Mouse (Mus musculus) neural tube, embryonic 13.5 days (tissue): ENCODE data around the gene Tspan10. TPM values are rescaled to one million over a fixed set of nuclear protein-coding genes. Genes with fewer than 3 reads are reported as not detected.

Experiments used
- ATAC-seq: fragments of 200-750 bp; cut with Nextera tagmentation; 2 replicates; pipeline ENCODE4 v1.8.0; 2017; ENCODE audit warnings: low read depth, mild to moderate bottlenecking, moderate TSS enrichment, moderate library complexity
- H3K27ac ChIP-seq: fragments of 300-500 bp; sonication (generic); replicated peaks from 2 replicates; pipeline ENCODE4 v1.5.1; 2015; ENCODE audit warnings: moderate library complexity, mild to moderate bottlenecking, inconsistent platforms
- H3K27me3 ChIP-seq: fragments of 300-500 bp; sonication (generic); 2 replicates; pipeline ENCODE4 v1.6.1; 2015; ENCODE audit warnings: mild to moderate bottlenecking, inconsistent platforms
- H3K36me3 ChIP-seq: fragments of 300-500 bp; sonication (generic); 2 replicates; pipeline ENCODE4 v1.6.1; 2015; ENCODE audit warnings: mild to moderate bottlenecking, inconsistent platforms
- H3K4me1 ChIP-seq: fragments of 300-500 bp; sonication (generic); replicated peaks from 2 replicates; pipeline ENCODE4 v1.6.1; 2015; ENCODE audit warnings: inconsistent platforms
- H3K4me2 ChIP-seq: fragments of 300-500 bp; sonication (generic); 2 replicates; pipeline ENCODE4 v1.6.1; 2015; ENCODE audit warnings: inconsistent platforms, mild to moderate bottlenecking, moderate library complexity
- H3K4me3 ChIP-seq: fragments of 300-500 bp; sonication (generic); 2 replicates; pipeline ENCODE4 v1.5.1; 2015; ENCODE audit warnings: mild to moderate bottlenecking, inconsistent platforms
- H3K9ac ChIP-seq: fragments of 300-500 bp; sonication (generic); 2 replicates; pipeline ENCODE4 v1.6.1; 2015; ENCODE audit warnings: moderate library complexity, mild to moderate bottlenecking, inconsistent platforms
- H3K9me3 ChIP-seq: fragments of 300-500 bp; sonication (generic); 2 replicates; pipeline ENCODE4 v1.6.1; 2016; ENCODE audit warnings: inconsistent platforms
- WGBS: fragments of 180-500 bp; shearing (Covaris S2); methylation state at CpG from one replicate; pipeline ENCODE4 v1.1.7; 2015; 5-methylcytosine and 5-hydroxymethylcytosine counted together
- polyA plus RNA-seq: library from polyadenylated mRNA; unstranded; fragments of >200 nt; fragmentation: Nextera tagmentation; extraction: Ambion mirVana; gene quantifications from 2 replicates; pipeline ENCODE4 v1.2.1, GENCODE M21; 2015

Gene Tspan10
- polyA plus RNA-seq, 1 experiment from 2014 or later = not detected

DNA sequence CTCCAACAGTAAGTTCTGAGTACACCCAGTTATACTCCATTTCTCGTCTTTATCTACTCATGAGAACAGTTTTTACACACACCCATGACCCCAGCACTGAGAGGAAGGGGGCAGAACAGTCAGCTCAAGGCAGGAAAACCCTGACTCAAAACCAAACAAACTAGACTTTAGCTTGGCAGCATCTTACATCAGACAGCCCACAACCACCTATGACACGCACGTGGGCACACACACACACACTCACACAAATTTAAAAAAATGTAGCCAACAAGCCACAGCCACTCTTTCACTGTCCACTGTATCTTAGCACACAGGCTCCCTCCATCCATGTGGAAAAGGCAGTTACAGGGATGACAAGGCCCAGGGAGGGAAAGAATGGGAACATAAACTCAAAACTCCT, 15.7 kb upstream of the Tspan10 start:
- H3K4me3 ChIP-seq = no peak overlapping the region

DNA sequence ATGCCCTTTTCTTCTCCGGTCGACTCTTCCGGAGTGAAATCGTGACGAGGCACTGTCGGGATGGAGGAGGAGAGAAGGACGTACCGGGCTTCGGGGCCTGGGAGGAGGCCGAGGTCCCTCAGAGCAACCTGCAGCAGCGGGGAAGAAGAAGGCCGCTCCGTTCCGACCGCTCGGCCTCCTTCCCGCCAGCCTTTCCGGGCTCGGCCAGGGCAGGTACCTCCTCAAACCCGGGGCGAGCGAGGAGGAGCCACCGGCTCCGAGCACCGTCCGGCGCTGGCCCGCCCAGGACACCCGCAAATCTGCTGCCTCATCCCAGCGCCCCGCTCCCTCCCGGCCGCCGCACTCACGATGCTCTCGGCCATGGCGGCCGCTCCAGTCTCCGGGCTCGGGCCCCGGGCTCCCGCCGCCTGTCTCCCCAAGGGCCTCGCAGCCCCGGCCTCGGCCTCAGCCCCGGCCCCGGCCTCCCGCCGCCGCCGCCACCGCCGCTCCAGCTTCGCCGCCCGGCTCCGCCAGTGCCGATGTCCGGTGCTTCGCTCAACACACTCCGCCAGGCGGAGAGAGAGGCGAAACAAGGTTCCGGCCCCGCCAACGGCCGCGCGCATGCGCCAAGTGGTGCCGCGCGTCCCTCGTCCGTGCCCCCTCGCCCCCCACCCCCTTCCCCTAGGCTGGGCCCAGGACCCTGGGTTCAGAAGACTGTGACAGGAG, 5.1 kb upstream of the Tspan10 start, which contains the start of gene Nploc4:
Gene Nploc4 (minus strand): TSS at position 557 of the 705 bp plus-strand sequence.
- Histone ChIP-seq H3K4me3 (peak within 1 kb of the TSS; percentile 98), H3K4me1 (peaks cover 13% of the 10 kb centered on the region), H3K36me3 (peaks cover 26% of the 10 kb centered on the region), H3K27ac (peak within 1 kb of the TSS; percentile 81), H3K9ac (peak within 1 kb of the TSS; percentile 97), H3K4me2 (peak within 1 kb of the TSS; percentile 90), H3K9me3 (no peaks in the 10 kb centered on the region), H3K27me3 (no peaks in the 10 kb centered on the region)
- peak; percentile 88 for ATAC-seq
- under 1% methylated on average over 63 of the region's 77 CpGs for WGBS

More for the DNA sequence above, 15.7 kb upstream of the Tspan10 start:
- whole genome bisulfite sequencing = 94% methylated on average over 3 of the region's 3 CpGs
- no peak overlapping the region for H3K4me2 ChIP-seq
- H3K9ac ChIP-seq = no peak overlapping the region
- H3K4me1 ChIP-seq = peaks cover 4% of the 10 kb centered on the region; the same call in 1 of the 2 replicates
- ATAC-seq = no peak
- no peaks in the 10 kb centered on the region for H3K27me3 ChIP-seq
- H3K27ac ChIP-seq = no peak overlapping the region
- no peaks in the 10 kb centered on the region for H3K9me3 ChIP-seq
- peaks cover 79% of the 10 kb centered on the region for H3K36me3 ChIP-seq

DNA sequence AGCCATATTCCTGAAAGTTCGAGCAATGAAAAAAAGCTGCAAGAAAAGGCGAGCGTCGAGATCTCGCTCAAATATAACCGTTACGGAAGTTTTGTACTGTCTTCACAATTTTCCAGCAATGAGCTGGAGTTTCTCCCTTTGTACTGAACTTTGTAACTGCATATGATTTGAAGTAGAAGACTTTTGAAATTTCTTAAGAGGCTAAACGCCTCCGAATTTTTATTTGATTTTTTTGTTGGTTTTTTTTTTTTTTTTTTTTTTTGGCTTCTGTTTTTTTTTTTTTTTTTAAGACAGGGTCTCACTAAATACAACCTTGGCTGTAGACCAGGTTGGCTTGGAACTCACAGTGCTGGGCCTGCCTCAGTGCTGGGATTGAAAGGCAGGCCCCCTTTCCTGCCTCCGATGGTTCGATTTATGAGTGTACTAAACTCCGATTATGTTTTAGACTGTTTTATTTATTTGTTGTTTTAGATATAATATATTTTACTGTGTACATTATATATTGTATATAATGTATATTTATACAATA, 4.5 kb upstream of the Tspan10 start:
- Histone ChIP-seq H3K4me1 (peaks cover 13% of the 10 kb centered on the region), H3K27ac (peak overlapping the region; percentile 81; the same call in 1 of the 2 replicates), H3K4me2 (peak overlapping the region; percentile 90), H3K27me3 (no peaks in the 10 kb centered on the region), H3K4me3 (peak overlapping the region; percentile 98), H3K9ac (peak overlapping the region; percentile 97), H3K36me3 (peaks cover 20% of the 10 kb centered on the region), H3K9me3 (no peaks in the 10 kb centered on the region)
- ATAC-seq = no peak
- 31% methylated on average over 12 of the region's 12 CpGs for WGBS

- no peaks in the 10 kb centered on the region for H3K9me3 ChIP-seq
- 87% methylated on average over 3 of the region's 3 CpGs for WGBS
- H3K9ac ChIP-seq = no peak overlapping the region
- no peak overlapping the region for H3K4me3 ChIP-seq
- H3K36me3 ChIP-seq = no peaks in the 10 kb centered on the region
- no peaks in the 10 kb centered on the region for H3K4me1 ChIP-seq
- no peak overlapping the region for H3K4me2 ChIP-seq
- H3K27ac ChIP-seq = no peak overlapping the region
- ATAC-seq = no peak
- H3K27me3 ChIP-seq = no peaks in the 10 kb centered on the region
Measured at GRCm38 (mm10) chr11:120442765-120443280, 379 bp downstream of the Tspan10 start.

- Histone ChIP-seq H3K9me3 (no peaks in the 10 kb centered on the region), H3K4me3 (no peak overlapping the region), H3K4me1 (no peaks in the 10 kb centered on the region), H3K36me3 (no peaks in the 10 kb centered on the region), H3K27me3 (no peaks in the 10 kb centered on the region), H3K9ac (no peak overlapping the region), H3K27ac (no peak overlapping the region), H3K4me2 (no peak overlapping the region)
- ATAC-seq = no peak
- 73% methylated on average over 6 of the region's 6 CpGs for WGBS
Measured at GRCm38 (mm10) chr11:120444106-120444505, 1.7 kb downstream of the Tspan10 start.

- ATAC-seq = no peak
- 72% methylated on average over 3 of the region's 3 CpGs for WGBS
- no peaks in the 10 kb centered on the region for H3K36me3 ChIP-seq
- H3K27ac ChIP-seq = no peak overlapping the region
- H3K4me3 ChIP-seq = no peak overlapping the region
- H3K9ac ChIP-seq = no peak overlapping the region
- H3K27me3 ChIP-seq = no peaks in the 10 kb centered on the region
- no peaks in the 10 kb centered on the region for H3K9me3 ChIP-seq
- H3K4me2 ChIP-seq = no peak overlapping the region
- no peaks in the 10 kb centered on the region for H3K4me1 ChIP-seq
Measured at GRCm38 (mm10) chr11:120445475-120445874, 3.0 kb downstream of the Tspan10 start.

- no peak overlapping the region for H3K9ac ChIP-seq
- no peak for ATAC-seq
- no peak overlapping the region for H3K4me3 ChIP-seq
- no peaks in the 10 kb centered on the region for H3K27me3 ChIP-seq
- no peaks in the 10 kb centered on the region for H3K9me3 ChIP-seq
- no peak overlapping the region for H3K27ac ChIP-seq
- no peaks in the 10 kb centered on the region for H3K4me1 ChIP-seq
- no peaks in the 10 kb centered on the region for H3K36me3 ChIP-seq
- H3K4me2 ChIP-seq = no peak overlapping the region
- 80% methylated on average over 7 of the region's 7 CpGs for WGBS
Measured at GRCm38 (mm10) chr11:120447179-120447578, 4.7 kb downstream of the Tspan10 start.

DNA sequence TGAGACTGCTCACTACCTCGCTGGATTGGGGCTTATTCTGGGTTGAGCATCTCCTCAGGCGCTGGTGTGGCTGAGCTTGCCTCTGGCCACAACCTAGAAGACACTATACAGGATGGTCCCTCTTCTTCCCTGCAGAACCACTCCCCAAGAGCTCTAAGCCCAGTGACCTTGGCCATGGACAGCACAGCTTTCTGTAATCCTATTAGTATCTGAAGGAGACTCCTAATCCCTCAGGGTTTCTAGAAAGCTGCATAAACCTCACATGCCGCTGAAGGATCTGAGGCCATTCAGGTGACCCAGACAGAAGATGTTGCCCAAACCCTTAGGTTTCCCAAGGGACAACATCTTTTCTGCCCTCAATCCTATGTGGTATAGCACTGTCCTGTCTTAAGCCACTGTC, 9.8 kb downstream of the Tspan10 start:
- Histone ChIP-seq H3K36me3 (no peaks in the 10 kb centered on the region), H3K27ac (no peak overlapping the region), H3K4me1 (peaks cover 7% of the 10 kb centered on the region), H3K9ac (no peak overlapping the region), H3K4me2 (no peak overlapping the region), H3K4me3 (no peak overlapping the region), H3K27me3 (no peaks in the 10 kb centered on the region), H3K9me3 (no peaks in the 10 kb centered on the region)
- no peak for ATAC-seq
- WGBS = 68% methylated on average over 3 of the region's 3 CpGs

GRCm38 (mm10) chr11:120453306-120453705, 10.9 kb downstream of the Tspan10 start, which contains the start of gene Pde6g:
Pde6g (minus strand) TSS chr11:120453500.
- WGBS = 91% methylated on average over 4 of the region's 4 CpGs
- H3K27me3 ChIP-seq = no peaks in the 10 kb centered on the region
- no peaks in the 10 kb centered on the region for H3K9me3 ChIP-seq
- no peak within 1 kb of the TSS for H3K9ac ChIP-seq
- H3K4me2 ChIP-seq = no peak within 1 kb of the TSS
- no peak within 1 kb of the TSS for H3K4me3 ChIP-seq
- no peak within 1 kb of the TSS for H3K27ac ChIP-seq
- no peak for ATAC-seq
- H3K4me1 ChIP-seq = peaks cover 10% of the 10 kb centered on the region
- no peaks in the 10 kb centered on the region for H3K36me3 ChIP-seq

DNA sequence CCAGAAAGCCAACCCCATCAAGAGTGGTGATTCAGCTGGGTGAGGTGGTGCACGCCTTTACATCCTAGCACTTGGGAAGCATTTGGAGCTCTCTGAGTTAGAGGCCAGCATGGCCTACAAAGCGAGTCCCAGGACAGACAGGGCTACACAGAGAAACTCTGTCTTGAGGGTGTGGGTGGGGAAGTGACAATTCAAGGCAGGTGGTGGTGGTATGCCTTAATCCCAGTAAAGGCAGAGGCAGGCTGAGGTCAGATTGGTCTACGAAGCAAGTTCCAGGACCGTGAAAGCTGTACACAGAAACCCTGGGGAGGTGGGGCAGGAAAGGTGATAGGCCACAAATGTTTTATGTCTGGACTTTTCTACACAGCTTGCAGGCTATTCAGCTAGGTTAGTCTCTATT, 12.5 kb downstream of the Tspan10 start:
- H3K4me1 ChIP-seq = peaks cover 25% of the 10 kb centered on the region
- H3K9ac ChIP-seq = no peak overlapping the region
- ATAC-seq = no peak
- H3K27me3 ChIP-seq = no peaks in the 10 kb centered on the region
- WGBS = 96% methylated on average over 4 of the region's 4 CpGs
- peaks cover 6% of the 10 kb centered on the region for H3K36me3 ChIP-seq
- no peak overlapping the region for H3K4me2 ChIP-seq
- H3K9me3 ChIP-seq = no peaks in the 10 kb centered on the region
- no peak overlapping the region for H3K27ac ChIP-seq
- H3K4me3 ChIP-seq = no peak overlapping the region

DNA sequence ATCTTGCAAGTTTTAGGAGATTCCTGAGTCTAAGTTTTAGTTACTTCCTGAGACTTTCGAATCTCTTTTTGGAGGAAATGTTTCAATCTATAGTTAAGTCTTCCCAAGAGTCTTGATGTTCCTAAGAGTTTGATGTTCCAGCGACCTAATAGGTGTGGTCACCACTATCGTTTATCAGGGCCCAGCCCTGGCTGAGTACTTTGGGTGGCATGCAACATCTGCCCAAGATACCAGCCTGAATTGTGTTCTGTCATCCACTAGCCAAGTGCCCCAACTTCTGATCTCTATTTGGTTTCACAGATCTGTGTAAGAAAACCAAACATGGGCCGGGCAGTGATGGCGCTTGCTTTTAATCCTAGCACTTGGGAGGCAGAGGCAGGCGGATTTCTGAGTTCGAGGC, 13.0 kb downstream of the Tspan10 start:
- H3K9me3 ChIP-seq = no peaks in the 10 kb centered on the region
- H3K9ac ChIP-seq = no peak overlapping the region
- peaks cover 25% of the 10 kb centered on the region for H3K4me1 ChIP-seq
- no peak for ATAC-seq
- H3K4me3 ChIP-seq = no peak overlapping the region
- H3K27ac ChIP-seq = no peak overlapping the region
- no peaks in the 10 kb centered on the region for H3K27me3 ChIP-seq
- H3K36me3 ChIP-seq = peaks cover 9% of the 10 kb centered on the region
- no peak overlapping the region for H3K4me2 ChIP-seq
- 93% methylated on average over 7 of the region's 7 CpGs for WGBS

DNA sequence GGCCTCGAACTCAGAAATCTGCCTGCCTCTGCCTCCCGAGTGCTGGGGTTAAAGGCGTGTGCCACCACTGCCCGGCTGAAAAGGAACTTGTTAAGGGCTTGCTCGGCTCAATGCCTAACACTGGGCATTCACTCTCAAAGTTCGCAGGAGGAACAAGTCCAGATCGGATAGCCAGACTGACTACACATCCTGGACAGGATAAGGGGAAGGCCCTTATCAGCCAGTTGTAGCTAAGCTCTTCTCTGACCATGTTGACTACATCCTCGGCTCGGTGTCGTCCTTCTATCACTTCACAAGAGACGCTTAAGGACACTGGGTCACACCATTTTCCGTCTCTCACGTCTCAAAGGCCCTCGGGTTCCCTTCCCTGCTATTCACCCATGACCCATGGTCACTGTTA, 14.9 kb downstream of the Tspan10 start:
- ATAC-seq = 0 out of 2 replicates have a peak, but pooled peaks have one; percentile 24
- Histone ChIP-seq H3K36me3 (peaks cover 28% of the 10 kb centered on the region), H3K4me2 (peak overlapping the region; percentile 97), H3K27ac (peak overlapping the region; percentile 84), H3K27me3 (no peaks in the 10 kb centered on the region), H3K4me1 (peaks cover 25% of the 10 kb centered on the region), H3K4me3 (peak overlapping the region; percentile 90), H3K9ac (peak overlapping the region; percentile 98), H3K9me3 (no peaks in the 10 kb centered on the region)
- 35% methylated on average over 14 of the region's 14 CpGs for WGBS
